Mouse (Mus musculus): ENCODE measurements around the gene Hrk.

DNA sequence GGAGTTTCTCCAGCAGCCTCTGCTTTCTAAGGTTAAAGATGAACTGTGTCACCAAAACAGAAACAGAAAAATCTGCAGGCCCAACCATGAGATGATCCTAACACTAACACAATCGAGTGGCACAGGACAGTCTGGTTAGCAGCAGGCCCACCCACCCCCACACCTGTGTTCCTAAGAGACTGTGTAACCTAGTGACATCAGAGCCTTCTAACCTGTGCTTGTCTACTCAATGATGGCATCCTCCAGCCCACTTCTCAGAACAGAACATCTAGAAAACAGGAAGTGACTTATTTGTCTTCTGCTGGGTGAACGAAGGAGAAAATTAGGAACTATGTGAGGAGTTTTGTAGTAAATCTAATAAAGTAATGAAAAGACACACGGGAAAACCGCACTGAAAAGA lies 42.5 kb upstream of the Hrk start:
- TF ChIP-seq CTCF (conservative IDR thresholded peaks at IDR 0.05 in 1 of 2, IDR thresholded peaks at IDR 0.05 in 1 of 2; ENCODE audit: low read depth in 2 of 2, low read length in 2 of 2) (no peak), ZC3H11A (IDR thresholded peaks at IDR 0.05; ENCODE audit: low read depth, low read length) (no peak), POLR2A (IDR thresholded peaks at IDR 0.05; ENCODE audit: low read depth, low read length) (no peak), MAFK (IDR thresholded peaks at IDR 0.05; ENCODE audit: insufficient replicate concordance, low read length) (no peak), EP300 (IDR thresholded peaks at IDR 0.05; ENCODE audit: low read length) (no peak), USF1 (IDR thresholded peaks at IDR 0.05; ENCODE audit: low read depth, low read length) (no peak), ETS1 (conservative IDR thresholded peaks at IDR 0.05; ENCODE audit: low read depth, low read length) (no peak), SIN3A (IDR thresholded peaks at IDR 0.05; ENCODE audit: low read length) (no peak), MAX (IDR thresholded peaks at IDR 0.05; ENCODE audit: low read length) (no peak)
